Mouse (Mus musculus) intestine, postnatal 0 days (tissue): ENCODE results near the gene Acyp2. TPM values are rescaled to one million over a fixed set of nuclear protein-coding genes. Genes with fewer than 3 reads are reported as not detected.

Experiments
- ATAC-seq: fragments of 200-750 bp; cut with Nextera tagmentation; 2 replicates; pipeline ENCODE4 v1.8.0; 2017; ENCODE audit warnings: mild to moderate bottlenecking, moderate TSS enrichment, moderate library complexity
- H3K27ac ChIP-seq: fragments of 300-500 bp; sonication (generic); 2 replicates; pipeline ENCODE4 v1.5.1; 2014; ENCODE audit warnings: mild to moderate bottlenecking, low read depth, low read length, moderate library complexity
- H3K27me3 ChIP-seq: fragments of 300-500 bp; sonication (generic); replicated peaks from 2 replicates; pipeline ENCODE4 v1.6.1; 2014; ENCODE audit warnings: low read length, mixed read lengths; ENCODE audit not compliant: control insufficient read depth, insufficient read depth
- H3K36me3 ChIP-seq: fragments of 300-500 bp; sonication (generic); 2 replicates; pipeline ENCODE4 v1.6.1; 2014; ENCODE audit warnings: mild to moderate bottlenecking, moderate library complexity; ENCODE audit not compliant: control insufficient read depth, insufficient read depth
- H3K4me1 ChIP-seq: fragments of 300-500 bp; sonication (generic); replicated peaks from 2 replicates; pipeline ENCODE4 v1.6.1; 2014; ENCODE audit warnings: antibody characterized with exemption, low read length, mixed read lengths; ENCODE audit not compliant: control insufficient read depth, insufficient read depth
- H3K4me2 ChIP-seq: fragments of 300-500 bp; sonication (generic); replicated peaks from 2 replicates; pipeline ENCODE4 v1.6.1; 2014; ENCODE audit warnings: low read depth, mild to moderate bottlenecking, moderate library complexity
- H3K4me3 ChIP-seq: fragments of 300-500 bp; sonication (generic); 2 replicates; pipeline ENCODE4 v1.5.1; 2014; ENCODE audit warnings: low read depth, low read length
- H3K9ac ChIP-seq: fragments of 300-500 bp; sonication (generic); 2 replicates; pipeline ENCODE4 v1.6.1; 2014; ENCODE audit warnings: mild to moderate bottlenecking, low read depth, low read length
- H3K9me3 ChIP-seq: fragments of 300-500 bp; sonication (generic); 2 replicates; pipeline ENCODE4 v1.6.1; 2016; ENCODE audit warnings: mixed run types; ENCODE audit not compliant: control insufficient read depth
- CTCF ChIP-seq: sonication (generic); IDR thresholded peaks from 2 replicates; pipeline ENCODE4 v1.5.1; 2016; ENCODE audit warnings: low read depth, mild to moderate bottlenecking, control low read depth, antibody characterized with exemption, moderate library complexity
- WGBS: fragments of 180-500 bp; shearing (Covaris S2); extraction: QIAGEN DNeasy Blood & Tissue Kit; methylation state at CpG from one replicate; pipeline ENCODE4 v1.1.7; 2014; 5-methylcytosine and 5-hydroxymethylcytosine counted together
- polyA plus RNA-seq: library from polyadenylated mRNA; unstranded; fragments of >200 nt; fragmentation: Nextera tagmentation; extraction: Ambion mirVana; gene quantifications from 2 replicates; pipeline ENCODE4 v1.2.1, GENCODE M21; 2015

The Acyp2 gene
- polyA plus RNA-seq, 1 experiment from 2014 or later: 17.3 TPM

DNA sequence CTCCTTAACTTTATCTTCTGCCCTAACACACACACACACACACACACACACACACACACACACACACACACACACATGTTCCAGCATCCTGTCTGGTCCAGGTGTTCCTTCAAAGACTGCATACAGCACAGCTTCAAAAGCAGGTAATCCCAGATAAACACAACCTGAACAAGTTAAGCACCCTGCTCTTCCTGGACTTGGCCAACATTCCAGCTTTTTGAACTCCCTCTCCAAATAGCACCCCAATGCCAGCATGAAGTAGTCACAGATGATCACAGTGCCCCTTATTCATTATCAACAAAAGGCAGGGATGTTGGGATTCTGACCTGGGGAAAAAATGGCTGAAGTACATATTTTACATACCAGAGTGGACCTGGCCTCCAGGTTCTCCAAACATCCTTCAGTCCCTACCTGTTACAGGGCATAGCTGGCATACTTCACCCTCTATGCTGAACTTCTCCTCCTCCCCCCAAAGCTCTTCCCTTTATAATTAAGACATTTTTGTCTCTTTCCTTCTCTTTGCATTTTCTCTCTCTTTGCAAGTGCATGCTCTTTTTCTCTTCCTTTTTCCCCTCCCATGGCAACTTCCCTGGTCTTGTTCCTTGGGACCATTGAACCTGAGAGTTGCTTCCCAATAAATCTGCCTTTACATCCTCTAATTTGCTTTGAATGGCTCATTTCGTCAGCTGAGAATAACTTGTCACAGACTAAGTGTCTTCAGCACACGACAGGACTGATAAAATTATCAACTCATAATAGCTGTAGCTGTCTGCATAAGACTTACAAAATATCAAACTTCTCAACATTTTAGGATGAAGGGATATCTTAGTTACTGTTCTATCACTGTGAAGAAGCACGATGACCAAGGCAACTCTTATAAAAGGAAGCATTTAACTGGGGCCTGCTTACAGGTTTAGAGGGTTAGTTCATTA, 41.5 kb downstream of the Acyp2 start:
- no peak overlapping the region for H3K27ac ChIP-seq
- no peak overlapping the region for H3K9ac ChIP-seq
- TF ChIP-seq CTCF: no peak
- no peaks in the 10 kb centered on the region for H3K36me3 ChIP-seq
- no peaks in the 10 kb centered on the region for H3K4me1 ChIP-seq
- H3K4me3 ChIP-seq: no peak overlapping the region
- no peak overlapping the region for H3K4me2 ChIP-seq
- H3K27me3 ChIP-seq: no peaks in the 10 kb centered on the region
- no peaks in the 10 kb centered on the region for H3K9me3 ChIP-seq
- ATAC-seq: no peak
- WGBS: 76% methylated on average over 3 of the region's 3 CpGs

GRCm38 (mm10) chr11:30597259-30597658, 52.1 kb downstream of the Acyp2 start:
- Histone ChIP-seq H3K4me2 (no peak overlapping the region), H3K27ac (no peak overlapping the region), H3K4me3 (no peak overlapping the region), H3K9ac (no peak overlapping the region), H3K4me1 (no peaks in the 10 kb centered on the region), H3K9me3 (no peaks in the 10 kb centered on the region), H3K27me3 (no peaks in the 10 kb centered on the region), H3K36me3 (no peaks in the 10 kb centered on the region)
- ATAC-seq: no peak
- 71% methylated on average over 3 of the region's 3 CpGs for WGBS
- no peak for TF ChIP-seq CTCF

DNA sequence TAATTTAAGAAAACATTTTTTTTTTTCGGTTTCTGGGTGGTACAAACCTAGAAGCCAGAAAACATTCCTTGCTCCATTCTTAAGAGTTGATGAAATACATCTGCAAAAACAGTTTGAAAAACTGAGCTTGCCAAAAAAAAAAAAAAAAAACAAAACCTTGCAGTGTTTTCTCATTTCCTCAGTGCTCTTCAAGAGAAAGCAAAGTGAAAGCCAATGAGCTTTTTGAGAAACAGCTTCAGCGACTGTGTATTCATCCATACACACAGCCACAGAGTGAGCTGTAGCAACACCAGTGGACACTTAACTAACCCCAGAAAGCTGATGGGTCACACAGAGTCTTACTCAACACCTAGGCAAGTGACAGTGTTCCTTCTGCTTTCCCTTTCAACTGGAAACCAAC, 69.4 kb downstream of the Acyp2 start:
- no peak for TF ChIP-seq CTCF

GRCm38 (mm10) chr11:30578931-30579330, 70.5 kb downstream of the Acyp2 start:
- H3K4me2 ChIP-seq: no peak overlapping the region
- H3K9ac ChIP-seq: no peak overlapping the region
- H3K4me3 ChIP-seq: no peak overlapping the region
- H3K27ac ChIP-seq: no peak overlapping the region
- H3K4me1 ChIP-seq: no peaks in the 10 kb centered on the region
- peaks cover 6% of the 10 kb centered on the region; the same call in 1 of the 2 replicates for H3K9me3 ChIP-seq
- no peaks in the 10 kb centered on the region for H3K36me3 ChIP-seq
- no peak for ATAC-seq
- 83% methylated on average over 2 of the region's 2 CpGs for WGBS
- TF ChIP-seq CTCF: no peak
- H3K27me3 ChIP-seq: no peaks in the 10 kb centered on the region

More for the DNA sequence above, 69.4 kb downstream of the Acyp2 start:
- Histone ChIP-seq H3K27ac (no peak overlapping the region), H3K36me3 (no peaks in the 10 kb centered on the region), H3K9ac (no peak overlapping the region), H3K4me1 (no peaks in the 10 kb centered on the region), H3K27me3 (no peaks in the 10 kb centered on the region), H3K4me2 (no peak overlapping the region), H3K4me3 (no peak overlapping the region), H3K9me3 (peaks cover 6% of the 10 kb centered on the region; the same call in 1 of the 2 replicates)
- no peak for ATAC-seq
- 57% methylated on average over 2 of the region's 2 CpGs for WGBS

DNA sequence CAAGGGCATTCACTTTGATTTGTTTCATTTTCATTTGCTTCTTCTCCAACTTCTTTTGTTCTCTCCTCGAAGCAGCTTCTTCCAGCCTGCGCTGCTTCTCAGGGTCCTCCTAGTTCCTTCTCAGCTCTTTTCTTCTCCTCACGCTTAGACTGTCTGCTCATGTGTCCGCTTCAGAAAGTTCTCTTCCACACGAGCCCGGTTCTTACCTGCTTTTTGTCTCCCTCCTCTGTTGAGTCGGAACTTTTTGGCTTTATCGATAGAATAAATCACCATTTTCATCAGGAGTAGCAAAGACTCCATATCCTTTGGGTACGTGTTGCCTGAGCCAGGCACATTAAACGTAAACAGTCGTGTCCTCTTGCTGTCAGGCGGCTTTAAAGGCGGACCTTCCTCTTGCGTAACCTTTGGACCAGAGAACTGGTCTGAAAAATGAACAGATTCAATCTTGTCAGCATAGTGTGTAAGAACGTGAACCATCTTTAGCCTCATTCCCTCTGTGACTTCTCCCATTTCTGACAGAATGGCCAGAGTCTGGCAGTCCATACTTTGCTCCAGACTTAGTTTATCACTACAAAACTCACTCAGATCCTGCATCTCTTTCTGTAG, 76.5 kb downstream of the Acyp2 start:
- Histone ChIP-seq H3K9me3 (no peaks in the 10 kb centered on the region), H3K9ac (no peak overlapping the region), H3K4me3 (peak overlapping the region; percentile 1; the same call in 1 of the 2 replicates), H3K4me2 (no peak overlapping the region; the same call in 1 of the 2 replicates), H3K4me1 (no peaks in the 10 kb centered on the region), H3K27me3 (no peaks in the 10 kb centered on the region), H3K27ac (no peak overlapping the region), H3K36me3 (no peaks in the 10 kb centered on the region)
- no peak for ATAC-seq
- no peak for TF ChIP-seq CTCF
- 64% methylated on average over 15 of the region's 15 CpGs for WGBS

DNA sequence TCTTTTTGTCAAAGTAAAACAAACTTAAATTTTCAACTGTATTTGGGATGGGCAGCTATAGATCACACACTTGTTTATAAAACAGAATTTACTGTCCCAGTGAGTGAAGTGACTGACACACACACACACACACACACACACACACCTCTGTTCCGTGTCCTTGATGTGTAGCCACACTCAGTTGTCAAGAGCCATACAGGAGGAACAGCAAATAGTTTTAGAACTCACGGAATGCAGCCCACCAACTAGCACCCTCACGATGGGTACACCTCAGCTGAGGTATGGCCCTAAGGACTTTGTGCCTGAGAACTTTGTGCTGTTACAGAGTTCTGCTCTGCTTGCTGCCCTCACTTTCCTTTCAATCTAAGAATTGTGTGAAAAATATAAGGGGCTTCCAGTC, 78.8 kb downstream of the Acyp2 start:
- H3K36me3 ChIP-seq: no peaks in the 10 kb centered on the region
- no peak overlapping the region for H3K4me3 ChIP-seq
- no peak overlapping the region for H3K4me2 ChIP-seq
- H3K27ac ChIP-seq: no peak overlapping the region
- no peak overlapping the region for H3K9ac ChIP-seq
- H3K27me3 ChIP-seq: no peaks in the 10 kb centered on the region
- 75% methylated on average over 3 of the region's 3 CpGs for WGBS
- no peaks in the 10 kb centered on the region for H3K9me3 ChIP-seq
- H3K4me1 ChIP-seq: no peaks in the 10 kb centered on the region
- no peak for TF ChIP-seq CTCF
- no peak for ATAC-seq
